Mouse (Mus musculus): ENCODE measurements at regions not wholly inside any gene's neighbourhood (a gene's known extent, or its start where the extent isn't known, plus 50 kb on each side); places are given as distances from the start of the nearest gene placed in this dataset.

DNA sequence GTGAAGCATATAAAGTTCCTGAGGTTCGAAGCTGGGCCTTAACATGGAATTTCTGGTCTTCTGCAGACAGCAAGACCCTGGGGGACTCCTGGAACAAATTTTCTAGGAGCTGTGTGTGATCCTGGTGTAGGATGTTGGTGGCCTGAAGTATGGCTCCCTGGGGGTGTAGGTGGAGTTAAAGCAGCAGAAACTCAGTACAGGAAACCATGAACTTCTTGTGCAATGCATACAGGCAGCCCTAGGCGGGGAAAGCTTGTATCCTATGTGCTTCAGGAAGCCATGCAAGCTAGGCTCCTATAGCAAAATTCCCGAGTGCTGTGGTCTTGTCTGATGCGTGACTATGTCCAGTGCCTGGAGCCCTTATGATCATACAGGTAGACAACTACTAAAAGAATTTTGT, 129.8 kb upstream of the Ednrb start:
- no peaks in the 10 kb centered on the region for H3K9me3 ChIP-seq (replicated peaks)
- 88% methylated on average over 4 of the region's 4 CpGs for WGBS
- no peak overlapping the region for H3K4me3 ChIP-seq
- H3K27me3 ChIP-seq (ENCODE audit: low read depth, poor library complexity, severe bottlenecking): no peaks in the 10 kb centered on the region
- no peak overlapping the region for H3K27ac ChIP-seq
- no peak for DNase-seq (ENCODE audit: low spot score)
- no peaks in the 10 kb centered on the region for H3K4me1 ChIP-seq
- no peaks in the 10 kb centered on the region for H3K36me3 ChIP-seq

DNA sequence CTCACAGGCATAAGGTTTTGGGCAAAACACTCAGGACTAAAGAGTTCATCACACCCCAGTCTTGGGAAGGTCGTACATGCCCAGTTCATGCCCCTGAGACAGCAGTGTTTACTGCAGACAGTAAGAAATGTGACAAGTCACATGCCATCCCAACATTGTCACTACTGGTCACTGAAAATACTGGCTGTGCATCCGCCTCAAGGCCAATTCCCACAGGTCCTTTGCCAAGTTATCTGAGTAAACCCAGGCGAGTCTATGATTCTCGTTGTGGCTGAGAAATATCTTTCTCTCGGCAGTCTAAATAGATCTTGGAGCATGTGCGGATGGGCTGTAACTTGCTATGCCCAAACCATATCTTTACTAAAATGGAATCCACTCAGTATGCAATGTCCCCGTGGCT, 128.9 kb upstream of the Ednrb start:
- no peaks in the 10 kb centered on the region for H3K27me3 ChIP-seq (ENCODE audit: low read depth, poor library complexity, severe bottlenecking)

DNA sequence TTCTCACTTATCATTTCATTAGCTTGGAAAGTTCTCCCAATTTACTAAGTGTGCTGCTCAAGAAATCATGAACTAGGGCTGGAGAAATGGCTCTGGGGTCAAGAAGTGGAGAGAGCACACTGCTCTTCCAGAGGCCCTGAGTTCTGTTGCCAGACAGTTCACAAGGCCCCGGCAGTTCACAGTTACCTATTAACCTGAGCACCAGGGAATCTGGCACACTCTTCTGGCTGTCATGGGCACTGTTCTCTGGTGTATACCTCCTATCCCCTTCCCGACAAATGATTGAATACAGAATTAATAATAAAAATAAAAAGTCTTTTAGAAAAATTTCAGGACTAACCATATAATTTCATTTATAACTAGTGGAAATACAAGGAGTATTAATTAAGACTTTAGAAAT, 125.1 kb upstream of the Ednrb start:
- Histone ChIP-seq H3K4me3 (no peak overlapping the region), H3K36me3 (no peaks in the 10 kb centered on the region), H3K9me3 (replicated peaks) (no peaks in the 10 kb centered on the region), H3K27me3 (ENCODE audit: low read depth, poor library complexity, severe bottlenecking) (no peaks in the 10 kb centered on the region), H3K4me1 (peaks cover 3% of the 10 kb centered on the region; the same call in 1 of the 2 replicates), H3K27ac (no peak overlapping the region)
- DNase-seq (ENCODE audit: low spot score): no peak
- 81% methylated on average over 2 of the region's 2 CpGs for WGBS

More for the DNA sequence above, 128.9 kb upstream of the Ednrb start:
- 90% methylated on average over 7 of the region's 7 CpGs for WGBS
- H3K9me3 ChIP-seq (replicated peaks): no peaks in the 10 kb centered on the region
- no peaks in the 10 kb centered on the region for H3K36me3 ChIP-seq
- no peaks in the 10 kb centered on the region for H3K4me1 ChIP-seq
- no peak overlapping the region for H3K4me3 ChIP-seq
- no peak overlapping the region for H3K27ac ChIP-seq
- no peak for DNase-seq (ENCODE audit: low spot score)

DNA sequence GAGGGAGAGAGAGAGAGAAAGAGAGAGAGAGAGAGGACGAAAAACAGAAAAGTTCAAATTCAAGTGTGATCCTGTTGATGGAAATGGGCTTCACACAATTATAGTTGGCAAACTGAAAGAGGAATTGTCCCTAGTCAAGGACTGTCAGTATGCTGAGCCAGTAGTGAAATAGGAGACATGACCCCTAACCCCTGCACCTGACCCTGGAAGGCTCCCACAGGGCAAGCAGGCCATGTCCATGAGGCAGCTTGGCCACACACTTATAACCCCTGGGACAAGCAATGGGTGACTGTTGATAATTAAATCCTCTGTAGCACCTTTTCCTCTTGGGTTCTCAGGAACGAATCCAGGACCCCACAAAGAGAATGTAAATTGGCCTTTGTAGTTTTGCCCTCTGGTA, 122.1 kb upstream of the Ednrb start:
- WGBS: 48% methylated on average over 2 of the region's 2 CpGs
- Histone ChIP-seq H3K4me3 (no peak overlapping the region), H3K4me1 (peaks cover 3% of the 10 kb centered on the region; the same call in 1 of the 2 replicates), H3K9me3 (replicated peaks) (no peaks in the 10 kb centered on the region), H3K36me3 (no peaks in the 10 kb centered on the region), H3K27ac (no peak overlapping the region), H3K27me3 (ENCODE audit: low read depth, poor library complexity, severe bottlenecking) (no peaks in the 10 kb centered on the region)
- no peak for DNase-seq (ENCODE audit: low spot score)

DNA sequence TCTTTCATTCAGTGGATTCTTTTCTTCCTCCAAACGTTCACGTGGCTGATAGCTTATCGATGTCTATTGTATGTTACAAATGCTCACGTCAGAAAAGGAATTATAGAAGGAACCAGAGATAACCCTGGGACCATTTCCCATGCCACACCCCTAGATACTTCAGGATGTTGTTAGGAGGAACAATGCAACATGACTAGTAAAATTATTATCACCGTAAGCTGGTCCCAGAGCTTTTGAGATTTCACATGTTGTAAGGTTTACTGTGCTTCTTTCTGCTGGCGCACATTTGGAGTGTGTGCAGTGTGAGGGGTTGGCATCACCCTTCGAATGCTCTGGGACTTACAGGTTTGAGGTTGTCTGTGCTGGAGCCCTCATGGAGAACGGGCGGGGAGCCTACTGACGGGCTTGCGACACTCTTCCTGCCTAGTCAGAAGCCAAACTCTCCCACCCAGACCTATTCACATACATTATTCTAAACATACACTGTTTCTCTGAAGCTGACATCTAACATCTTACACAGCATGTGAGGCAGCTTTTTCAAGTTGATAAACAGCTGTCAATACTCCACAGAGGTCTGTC, 118.2 kb upstream of the Ednrb start:
- Histone ChIP-seq H3K4me1 (peaks cover 3% of the 10 kb centered on the region; the same call in 1 of the 2 replicates), H3K4me3 (no peak overlapping the region), H3K36me3 (no peaks in the 10 kb centered on the region), H3K9me3 (replicated peaks) (no peaks in the 10 kb centered on the region), H3K27ac (no peak overlapping the region), H3K27me3 (ENCODE audit: low read depth, poor library complexity, severe bottlenecking) (no peaks in the 10 kb centered on the region)
- DNase-seq (ENCODE audit: low spot score): no peak
- 87% methylated on average over 11 of the region's 11 CpGs for WGBS

DNA sequence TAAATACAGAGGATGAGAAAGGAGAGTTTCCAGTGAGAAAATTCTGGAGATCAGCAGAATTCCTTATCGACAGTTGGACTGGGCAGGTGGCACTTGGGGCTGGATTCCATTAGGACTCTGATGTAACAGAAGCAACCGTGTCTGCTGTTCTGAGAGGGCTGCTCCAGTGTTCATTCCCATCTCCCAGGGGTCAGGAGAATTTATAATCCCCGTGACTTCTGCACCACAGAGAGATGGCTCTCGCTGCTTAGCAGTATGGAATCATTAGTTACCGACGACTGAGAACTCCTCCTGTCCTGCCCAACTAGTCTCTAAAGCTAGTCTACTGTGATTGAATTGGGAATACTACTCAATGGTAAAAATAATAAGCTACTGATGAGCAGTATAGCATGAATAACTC, 107.7 kb upstream of the Ednrb start:
- no peak for DNase-seq (ENCODE audit: low spot score)
- no peak overlapping the region for H3K27ac ChIP-seq
- H3K27me3 ChIP-seq (ENCODE audit: low read depth, poor library complexity, severe bottlenecking): no peaks in the 10 kb centered on the region
- H3K4me1 ChIP-seq: peaks cover 5% of the 10 kb centered on the region; the same call in 1 of the 2 replicates
- no peak overlapping the region for H3K4me3 ChIP-seq
- no peaks in the 10 kb centered on the region for H3K36me3 ChIP-seq
- WGBS: 77% methylated on average over 6 of the region's 6 CpGs
- H3K9me3 ChIP-seq (replicated peaks): no peaks in the 10 kb centered on the region

DNA sequence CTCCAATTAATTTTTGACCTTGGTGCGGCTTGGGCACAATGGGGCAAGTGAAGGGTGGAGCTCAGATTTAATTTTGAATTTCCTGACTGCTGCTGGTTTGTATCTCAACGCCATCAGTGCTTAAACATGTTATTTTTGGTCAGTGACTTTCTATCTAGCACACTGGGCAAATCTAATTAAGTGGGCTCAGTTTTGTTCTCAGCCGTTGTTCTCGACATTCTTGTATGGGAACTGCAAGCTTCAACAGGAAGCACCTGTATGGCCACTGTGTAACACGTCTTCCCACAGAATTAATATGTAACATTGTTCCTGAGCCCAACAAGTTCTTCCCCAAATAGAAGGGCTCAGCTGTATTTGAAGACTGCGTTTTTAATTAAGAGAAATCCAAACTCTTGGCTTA, 105.7 kb upstream of the Ednrb start:
- H3K27ac ChIP-seq: no peak overlapping the region
- H3K9me3 ChIP-seq (replicated peaks): no peaks in the 10 kb centered on the region
- DNase-seq (ENCODE audit: low spot score): no peak
- H3K4me3 ChIP-seq: no peak overlapping the region
- H3K4me1 ChIP-seq: peaks cover 5% of the 10 kb centered on the region; the same call in 1 of the 2 replicates
- no peaks in the 10 kb centered on the region for H3K27me3 ChIP-seq (ENCODE audit: low read depth, poor library complexity, severe bottlenecking)
- H3K36me3 ChIP-seq: no peaks in the 10 kb centered on the region
- WGBS: 66% methylated on average over 6 of the region's 6 CpGs

DNA sequence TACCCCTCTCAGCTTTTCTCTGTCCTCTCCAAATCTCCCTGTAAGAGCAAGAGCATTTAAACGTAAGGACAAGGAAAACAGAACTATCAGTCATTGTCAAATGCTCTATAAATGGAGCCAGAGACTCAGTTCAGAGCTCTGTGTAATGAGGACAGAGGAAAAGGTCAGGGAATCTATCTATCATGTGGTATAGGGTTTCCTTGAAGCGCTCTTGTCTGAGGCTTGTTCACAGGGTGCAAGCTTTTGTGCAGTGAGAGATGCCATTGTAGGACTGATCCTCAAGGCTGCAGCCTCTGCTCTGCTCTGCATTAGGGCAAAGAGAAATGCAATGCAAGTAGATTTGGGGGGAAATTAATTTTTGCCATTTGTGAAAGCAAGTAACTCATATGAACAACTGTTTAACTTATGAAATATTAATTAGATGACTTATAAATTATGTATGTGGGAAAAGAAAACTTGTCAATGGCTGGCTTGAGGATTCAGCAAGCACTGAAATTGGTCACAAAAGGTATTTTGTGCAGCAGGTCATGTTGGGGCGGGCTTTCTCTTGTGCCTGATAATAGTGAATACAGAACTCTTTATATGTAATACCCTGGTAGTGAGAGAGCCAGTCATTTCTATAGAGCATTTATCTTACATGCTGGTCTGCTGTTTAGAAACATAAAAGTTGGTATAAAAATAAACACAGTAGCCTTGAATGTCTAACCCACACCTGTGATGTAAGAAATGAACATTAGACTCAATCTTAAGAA, 104.0 kb upstream of the Ednrb start:
- Histone ChIP-seq H3K36me3 (no peaks in the 10 kb centered on the region), H3K9me3 (replicated peaks) (no peaks in the 10 kb centered on the region), H3K4me3 (no peak overlapping the region), H3K27ac (no peak overlapping the region), H3K27me3 (ENCODE audit: low read depth, poor library complexity, severe bottlenecking) (no peaks in the 10 kb centered on the region), H3K4me1 (peaks cover 5% of the 10 kb centered on the region; the same call in 1 of the 2 replicates)
- 41% methylated on average over 3 of the region's 3 CpGs for WGBS
- no peak for DNase-seq (ENCODE audit: low spot score)

DNA sequence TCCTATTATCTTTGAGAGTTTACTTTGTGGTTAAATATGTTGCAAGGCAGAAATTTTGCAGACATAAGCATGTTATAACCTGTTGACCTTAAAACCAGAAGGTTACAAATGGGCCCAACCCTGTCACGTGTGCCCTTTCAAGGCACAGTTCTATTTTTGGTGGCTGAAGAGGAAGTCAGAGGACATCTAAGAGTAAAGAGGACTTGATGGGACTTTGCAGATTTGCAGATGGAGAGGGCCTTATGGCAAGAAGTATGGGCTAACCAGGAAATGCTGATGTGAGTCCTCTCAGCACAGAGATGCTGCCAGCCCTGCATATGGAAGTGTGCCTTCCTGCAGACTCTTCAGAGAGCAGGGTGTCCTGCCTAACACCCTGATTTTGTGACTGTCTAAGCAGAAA, 101.6 kb upstream of the Ednrb start:
- Histone ChIP-seq H3K4me3 (no peak overlapping the region), H3K4me1 (peaks cover 5% of the 10 kb centered on the region; the same call in 1 of the 2 replicates)
- 46% methylated on average over 1 of the region's 1 CpGs for WGBS

DNA sequence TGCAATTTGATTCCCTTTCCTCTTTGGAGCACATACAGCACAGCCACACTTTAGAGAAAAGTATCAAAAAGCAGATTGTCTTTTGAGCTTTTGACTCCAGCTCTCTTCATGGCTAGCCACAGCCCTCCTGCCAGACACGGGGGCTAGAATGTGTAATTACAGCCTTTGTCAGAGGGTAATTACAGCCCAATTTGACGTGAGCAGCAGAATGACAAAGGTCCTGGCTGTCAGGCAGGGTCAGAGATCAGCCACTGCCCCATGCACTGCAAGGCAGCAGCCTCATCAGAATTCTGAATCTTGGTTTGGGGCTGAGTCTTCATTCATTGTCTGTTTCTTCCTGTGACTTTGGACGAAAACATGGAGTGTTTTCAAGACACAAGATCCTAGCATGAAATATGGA, 95.7 kb upstream of the Ednrb start:
- no peaks in the 10 kb centered on the region for H3K9me3 ChIP-seq (replicated peaks)
- no peak overlapping the region for H3K4me3 ChIP-seq
- no peak overlapping the region for H3K27ac ChIP-seq
- no peak for DNase-seq (ENCODE audit: low spot score)
- H3K27me3 ChIP-seq (ENCODE audit: low read depth, poor library complexity, severe bottlenecking): no peaks in the 10 kb centered on the region
- 10% methylated on average over 3 of the region's 3 CpGs for WGBS
- H3K36me3 ChIP-seq: no peaks in the 10 kb centered on the region
- H3K4me1 ChIP-seq: peaks cover 6% of the 10 kb centered on the region

More for the DNA sequence above, 101.6 kb upstream of the Ednrb start:
- Histone ChIP-seq H3K27me3 (ENCODE audit: low read depth, poor library complexity, severe bottlenecking) (no peaks in the 10 kb centered on the region), H3K9me3 (replicated peaks) (no peaks in the 10 kb centered on the region), H3K36me3 (no peaks in the 10 kb centered on the region), H3K27ac (no peak overlapping the region)
- DNase-seq (ENCODE audit: low spot score): no peak

DNA sequence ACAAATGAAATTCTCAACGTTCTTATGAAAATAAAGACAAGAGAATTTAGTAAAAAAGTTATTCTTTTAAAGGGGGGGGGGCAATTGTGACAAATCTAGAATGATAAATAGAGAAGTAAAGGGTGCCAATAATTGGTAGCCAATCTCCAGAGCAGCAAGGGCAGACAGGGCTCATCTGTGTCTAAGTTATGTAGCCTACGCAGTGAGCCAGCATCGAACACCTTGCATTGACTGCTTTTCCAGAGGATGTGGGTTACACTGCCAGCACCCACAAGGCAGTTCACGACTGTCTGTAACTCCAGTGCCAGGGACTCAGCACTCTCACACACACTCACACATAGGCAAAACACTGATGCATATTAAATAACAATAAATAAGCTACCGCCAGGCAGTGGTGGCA, 94.7 kb upstream of the Ednrb start:
- H3K36me3 ChIP-seq: no peaks in the 10 kb centered on the region
- H3K4me1 ChIP-seq: peaks cover 6% of the 10 kb centered on the region
- H3K9me3 ChIP-seq (replicated peaks): no peaks in the 10 kb centered on the region
- no peak for DNase-seq (ENCODE audit: low spot score)
- no peaks in the 10 kb centered on the region for H3K27me3 ChIP-seq (ENCODE audit: low read depth, poor library complexity, severe bottlenecking)
- no peak overlapping the region for H3K4me3 ChIP-seq
- 91% methylated on average over 5 of the region's 5 CpGs for WGBS
- no peak overlapping the region for H3K27ac ChIP-seq

DNA sequence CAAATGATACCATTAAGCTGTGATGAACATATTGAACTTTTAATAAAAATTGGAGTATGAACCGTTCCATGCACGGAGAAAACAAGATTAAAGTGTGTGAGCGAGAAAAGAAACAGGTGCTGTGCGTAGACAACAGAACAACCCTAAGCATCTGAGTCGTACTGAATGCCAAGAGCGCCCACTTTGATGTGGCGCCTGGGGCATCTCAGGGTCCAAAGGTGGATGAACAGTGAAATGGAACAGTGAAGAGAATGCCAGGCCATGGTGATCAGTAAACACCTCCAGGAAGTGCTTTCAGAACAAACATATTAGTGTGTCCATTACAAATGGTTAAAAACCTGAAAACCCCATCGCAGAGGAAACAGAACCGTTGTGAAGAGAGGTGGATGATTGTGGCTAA, 94.0 kb upstream of the Ednrb start:
- no peaks in the 10 kb centered on the region for H3K27me3 ChIP-seq (ENCODE audit: low read depth, poor library complexity, severe bottlenecking)
- H3K27ac ChIP-seq: no peak overlapping the region
- H3K4me3 ChIP-seq: no peak overlapping the region
- no peaks in the 10 kb centered on the region for H3K9me3 ChIP-seq (replicated peaks)
- WGBS: 93% methylated on average over 9 of the region's 9 CpGs
- no peaks in the 10 kb centered on the region for H3K36me3 ChIP-seq
- peaks cover 6% of the 10 kb centered on the region for H3K4me1 ChIP-seq
- DNase-seq (ENCODE audit: low spot score): no peak

DNA sequence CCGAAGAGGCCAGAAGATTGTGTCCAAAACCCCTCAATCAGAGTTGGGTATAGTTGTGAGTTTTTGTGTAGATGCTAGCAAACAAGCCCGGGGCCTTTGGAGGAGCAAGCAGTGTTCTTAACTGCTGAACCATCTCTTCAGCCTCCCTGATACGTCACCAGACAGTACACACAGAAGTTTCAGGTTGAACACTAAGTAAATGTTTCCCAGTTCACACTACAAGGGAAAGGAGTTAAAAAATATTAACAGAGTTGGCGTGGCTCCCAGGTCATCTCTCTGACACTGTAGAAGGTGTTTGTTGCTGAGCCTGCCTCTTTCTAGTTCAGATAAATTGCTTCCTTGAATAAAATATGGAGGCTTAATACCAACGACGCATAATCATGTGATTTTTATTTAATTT, 93.5 kb upstream of the Ednrb start:
- Histone ChIP-seq H3K4me1 (peaks cover 6% of the 10 kb centered on the region), H3K9me3 (replicated peaks) (no peaks in the 10 kb centered on the region), H3K27ac (no peak overlapping the region), H3K36me3 (no peaks in the 10 kb centered on the region), H3K4me3 (no peak overlapping the region), H3K27me3 (ENCODE audit: low read depth, poor library complexity, severe bottlenecking) (no peaks in the 10 kb centered on the region)
- 93% methylated on average over 6 of the region's 6 CpGs for WGBS
- no peak for DNase-seq (ENCODE audit: low spot score)

All from limb, embryonic 10.5 days (tissue).